In the genomic region with DNA sequence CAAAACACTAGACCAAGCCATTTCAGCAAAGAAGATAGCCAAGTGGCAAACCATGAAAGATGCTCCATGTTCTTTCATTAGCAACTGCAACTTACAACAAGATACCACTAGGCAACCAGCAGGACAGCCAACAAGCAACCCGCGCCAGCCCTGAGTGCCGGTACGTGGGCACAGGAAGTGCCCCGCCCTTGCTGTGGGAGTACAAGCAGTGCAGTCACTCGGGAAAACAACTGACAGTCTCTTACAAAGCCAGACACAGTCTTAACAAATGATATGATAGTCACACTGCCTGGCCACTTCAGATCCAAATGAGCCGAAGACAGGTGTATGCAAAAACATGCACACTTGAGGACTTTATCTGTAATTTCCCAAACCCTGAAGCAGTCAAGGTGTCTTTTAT, we compare ENCODE assay signal across 1 mouse cellular context.
TF ChIP-seq lines count a peak whose summit lies in the region.

No protein-coding gene starts in this region.

TF ChIP-seq in myocyte, 11 proteins besides CTCF, POLR2A, EP300 and RAD21:
- TF ChIP-seq USF1 (IDR thresholded peaks at IDR 0.05; ENCODE audit: low read depth) (no peak), CEBPB (IDR thresholded peaks at IDR 0.05; ENCODE audit: insufficient read depth, poor library complexity, severe bottlenecking) (no peak), SRF (IDR thresholded peaks at IDR 0.05; ENCODE audit: control insufficient read depth, insufficient read length, low read depth) (no peak), E2F4 (IDR thresholded peaks at IDR 0.05; ENCODE audit: insufficient read depth) (no peak), POLR2AphosphoS2 (IDR thresholded peaks at IDR 0.05; ENCODE audit: insufficient read length, low read depth) (no peak), MYOG (IDR thresholded peaks at IDR 0.05; ENCODE audit: control insufficient read depth in 1 of 3, insufficient read depth in 1 of 3, insufficient read length in 2 of 3, low read depth in 2 of 3) (no peak)
